Comparison of ENCODE assay signal across 25 mouse cellular contexts in genomic region chr11:105246369-105246768, GRCm38 (mm10). TPM values are rescaled to one million over a fixed set of nuclear protein-coding genes. Genes with fewer than 3 reads are reported as not detected.
A peak's percentile ranks its signal among the peaks of the same experiment; 100 is the strongest.
DNase-seq lines count a peak whose midpoint lies in the region; ATAC-seq and TF ChIP-seq lines count a peak whose summit lies in the region.
"Had no signal": no experiment of that assay in that cellular context is flagged by ENCODE, and none has a peak within 500 bp of the region (broad histone marks: within the 10 kb centered on the region; RNA-seq: fewer than 3 reads in every experiment).

No protein-coding gene starts in this region.

- no peaks in the 10 kb centered on the region for H3K4me1 ChIP-seq in lung, embryonic 16.5 days (replicated peaks; ENCODE audit: control insufficient read depth, insufficient read depth, low read length)
- no peaks in the 10 kb centered on the region; the same call in 1 of the 2 replicates for H3K4me1 ChIP-seq in lung, adult 2 months (ENCODE audit: control insufficient read depth, insufficient read depth, low read length)
- H3K4me1 ChIP-seq: embryonic facial prominence, embryonic 15.5 days; forebrain, embryonic 10.5 days; heart, embryonic 12.5 days; hindbrain, embryonic 15.5 days had no signal

- no peak overlapping the region for H3K9ac ChIP-seq in lung, embryonic 16.5 days (ENCODE audit: low read length)
- H3K9ac ChIP-seq: embryonic facial prominence, embryonic 15.5 days; heart, embryonic 12.5 days; hindbrain, embryonic 15.5 days had no signal

- intact Hi-C loops in left cerebral cortex, adult 2 months (cut with DNase I) = no loop called here
- intact Hi-C loops in heart, postnatal 10 days (cut with DNase I) = no loop called here

- peak overlapping the region; percentile 86 for H3K27ac ChIP-seq in left cerebral cortex, adult 2 months
- H3K27ac ChIP-seq in lung, embryonic 16.5 days (ENCODE audit: low read length) = no peak overlapping the region
- H3K27ac ChIP-seq: embryonic facial prominence, embryonic 15.5 days; forebrain, embryonic 10.5 days; hindbrain, embryonic 15.5 days had no signal

- TF ChIP-seq CTCF in left cerebral cortex, adult 2 months (IDR thresholded peaks at IDR 0.05) = no peak
- no peak for TF ChIP-seq CTCF in lung, adult 2 months (IDR thresholded peaks at IDR 0.05; ENCODE audit: insufficient read depth, low read length)

- H3K27me3 ChIP-seq in lung, embryonic 16.5 days (ENCODE audit: control insufficient read depth, insufficient read depth, low read depth, low read length) = no peaks in the 10 kb centered on the region
- H3K27me3 ChIP-seq: embryonic facial prominence, embryonic 15.5 days; heart, embryonic 12.5 days; hindbrain, embryonic 15.5 days; Patski had no signal

- peak; percentile 34 for DNase-seq in cerebellum, adult 9-10 months
- DNase-seq in cerebellum, adult 8-10 months = no peak
- DNase-seq in left cerebral cortex, adult 2 months (ENCODE audit: extremely low spot score in 1 of 2, low spot score in 2 of 2) = no peak
- no peak for DNase-seq in left cerebral cortex, adult 18-20 months (ENCODE audit: low spot score in 2 of 2)
- no peak for DNase-seq in lung, adult 2 months
- DNase-seq in 3T3-L1 (ENCODE audit: low read depth, low spot score) = peak; percentile 17
- DNase-seq in heart, postnatal 10 days = no peak
- DNase-seq: adrenal gland, postnatal 14 days; cerebellum, adult 18-20 months; cerebellum, postnatal 14 days; embryo, embryonic 11 days; gastrocnemius, postnatal 14 days; heart, postnatal 36 days had no signal

- H3K4me3 ChIP-seq in left cerebral cortex, adult 2 months = no peak overlapping the region
- no peak overlapping the region for H3K4me3 ChIP-seq in lung, embryonic 16.5 days (ENCODE audit: low read length)
- no peak overlapping the region for H3K4me3 ChIP-seq in lung, adult 2 months (replicated peaks; ENCODE audit: extremely low read depth, low read depth, low read length)
- H3K4me3 ChIP-seq: embryonic facial prominence, embryonic 15.5 days; erythroblast, embryonic 14.5 days; forebrain, embryonic 10.5 days; heart, embryonic 12.5 days; hindbrain, embryonic 15.5 days had no signal

- peaks cover 28% of the 10 kb centered on the region for H3K36me3 ChIP-seq in lung, embryonic 16.5 days (ENCODE audit: control insufficient read depth, insufficient read depth, low read length)

- WGBS in lung, embryonic 16.5 days = 56% methylated on average over 1 of the region's 1 CpGs
- WGBS in lung, adult 2 months = 50% methylated on average over 1 of the region's 1 CpGs

- H3K4me2 ChIP-seq in lung, embryonic 16.5 days (ENCODE audit: low read depth, low read length) = no peak overlapping the region
- H3K4me2 ChIP-seq: embryonic facial prominence, embryonic 15.5 days; heart, embryonic 12.5 days; hindbrain, embryonic 15.5 days had no signal

- no peak for TF ChIP-seq POLR2A in lung, adult 2 months (IDR thresholded peaks at IDR 0.05; ENCODE audit: borderline replicate concordance, extremely low read depth, low read depth, low read length)

- ATAC-seq in lung, embryonic 16.5 days (ENCODE audit: low read depth) = peak; percentile 85
- ATAC-seq: activated CD4-positive, CD25-positive, alpha-beta regulatory T cell, adult 4 months; forebrain, embryonic 14.5 days; Patski had no signal

- H3K9me3 ChIP-seq in lung, embryonic 16.5 days (ENCODE audit: control insufficient read depth, low read length) = no peaks in the 10 kb centered on the region
- H3K9me3 ChIP-seq: embryonic facial prominence, embryonic 15.5 days; forebrain, embryonic 10.5 days; heart, embryonic 12.5 days; hindbrain, embryonic 15.5 days had no signal

RNA-seq across cellular contexts. Expression of gene Mrc2, which starts 46.1 kb away (rescaled TPM):
- 1 to 10 TPM; 5.1 to 7.2 TPM for total RNA-seq in left cerebral cortex, adult 2 months (2021)
- 1 to 10 TPM; 7.3 to 7.9 TPM for total RNA-seq in left cerebral cortex, adult 18-20 months (2021)
- 31.0 and 31.9 TPM in 2 replicates for polyA plus RNA-seq in lung, embryonic 16.5 days (2015; fragmentation: Nextera tagmentation; extraction: Ambion mirVana)
- 77.0 and 91.8 TPM in 2 replicates for polyA plus RNA-seq in lung, adult 2 months (2012; rRNA removed)
- total RNA-seq in heart, postnatal 10 days (2021) = 10 to 100 TPM; 35.1 to 35.9 TPM
- total RNA-seq: common myeloid progenitor, adult 5-6 weeks; granulocyte monocyte progenitor cell, adult 5-6 weeks; MEL had no signal
- polyA plus RNA-seq: activated CD4-positive, CD25-positive, alpha-beta regulatory T cell, adult 4 months had no signal

Comparison
In these comparisons a context has a peak if more than half of its experiments do, and no peak if none do; other contexts are left out.
1. DNase-seq: peak in cerebellum, adult 9-10 months (single experiment) and 3T3-L1 (single experiment); none in cerebellum, adult 8-10 months (single experiment), left cerebral cortex, adult 2 months (0 of 2), left cerebral cortex, adult 18-20 months (0 of 2), lung, adult 2 months (single experiment) and heart, postnatal 10 days (0 of 2).
2. RNA of gene Mrc2, which starts 46.1 kb away (total RNA-seq): 35.1 to 35.9 TPM in heart, postnatal 10 days; 7.3 to 7.9 TPM in left cerebral cortex, adult 18-20 months and 5.1 to 7.2 TPM in left cerebral cortex, adult 2 months; every median in the first group is over 4 times any median in the second.